Mouse (Mus musculus) ovary, postnatal 14 days (tissue): ENCODE measurements at regions not wholly inside any gene's neighbourhood (a gene's known extent, or its start where the extent isn't known, plus 50 kb on each side); places are given as distances from the start of the nearest gene placed in this dataset.

Experiments
- DNase-seq: peaks from one replicate; pipeline ENCODE4 v3.0.0; 2022; ENCODE audit warnings: low spot score

DNA sequence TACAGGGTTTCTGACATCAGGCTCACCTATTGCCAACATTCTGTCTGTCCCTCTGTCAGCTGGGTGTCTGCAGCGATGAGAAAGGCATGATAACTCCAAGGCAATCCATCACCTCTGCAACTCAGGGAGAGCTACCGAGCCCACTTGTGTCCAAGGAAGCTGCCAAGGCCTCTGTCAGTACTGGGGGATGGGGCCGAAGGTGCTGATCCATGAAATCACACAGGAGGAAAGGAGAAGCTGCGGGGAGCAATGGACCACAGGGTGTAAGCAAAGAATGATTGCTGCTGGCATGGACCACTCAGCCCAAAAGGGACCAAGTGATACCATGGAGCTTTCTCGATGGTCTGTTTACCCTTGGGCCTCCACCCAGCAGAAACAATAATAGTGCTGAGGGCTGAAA, 67.5 kb upstream of the Mid1ip1 start:
- DNase-seq, result no peak

- peak; percentile 6 for DNase-seq
These were observed 63.9 kb upstream of the Mid1ip1 start for GRCm38 (mm10) chrX:10650881-10651280.
